Mouse (Mus musculus): Measurements from ENCODE around the gene Khdc4. TPM values are rescaled to one million over a fixed set of nuclear protein-coding genes. Genes with fewer than 3 reads are reported as not detected.
A peak's percentile ranks its signal among the peaks of the same experiment; 100 is the strongest.

The Khdc4 gene
- polyA plus RNA-seq, 1 experiment from 2014 or later: 61.3 TPM

- H3K4me2 ChIP-seq: no peak overlapping the region
- H3K36me3 ChIP-seq: peaks cover 46% of the 10 kb centered on the region
- no peak for ATAC-seq (replicated peaks; ENCODE audit: insufficient number of reproducible peaks, insufficient read depth, low FRiP score, low read depth)
- WGBS: 84% methylated on average over 12 of the region's 12 CpGs
- H3K27ac ChIP-seq: no peak overlapping the region
- no peak overlapping the region for H3K4me3 ChIP-seq
- H3K27me3 ChIP-seq: no peaks in the 10 kb centered on the region
- no peak overlapping the region for H3K9ac ChIP-seq
- H3K4me1 ChIP-seq (replicated peaks): peaks cover 13% of the 10 kb centered on the region
- H3K9me3 ChIP-seq (replicated peaks): no peaks in the 10 kb centered on the region
These were observed 37.0 kb upstream of the Khdc4 start for GRCm38 (mm10) chr3:88648452-88649168.

GRCm38 (mm10) chr3:88649186-88649585 is 36.4 kb upstream of the Khdc4 start:
- no peak overlapping the region for H3K4me2 ChIP-seq
- H3K9ac ChIP-seq: no peak overlapping the region
- 80% methylated on average over 10 of the region's 10 CpGs for WGBS
- H3K4me1 ChIP-seq (replicated peaks): peaks cover 18% of the 10 kb centered on the region
- no peak overlapping the region for H3K4me3 ChIP-seq
- peaks cover 40% of the 10 kb centered on the region for H3K36me3 ChIP-seq
- no peaks in the 10 kb centered on the region for H3K9me3 ChIP-seq (replicated peaks)
- no peak for ATAC-seq (replicated peaks; ENCODE audit: insufficient number of reproducible peaks, insufficient read depth, low FRiP score, low read depth)
- H3K27ac ChIP-seq: no peak overlapping the region
- H3K27me3 ChIP-seq: no peaks in the 10 kb centered on the region

GRCm38 (mm10) chr3:88649967-88650366 is 35.6 kb upstream of the Khdc4 start:
- no peaks in the 10 kb centered on the region for H3K9me3 ChIP-seq (replicated peaks)
- no peak for ATAC-seq (replicated peaks; ENCODE audit: insufficient number of reproducible peaks, insufficient read depth, low FRiP score, low read depth)
- no peak overlapping the region for H3K27ac ChIP-seq
- H3K36me3 ChIP-seq: peaks cover 32% of the 10 kb centered on the region
- H3K4me1 ChIP-seq (replicated peaks): peaks cover 26% of the 10 kb centered on the region
- no peaks in the 10 kb centered on the region for H3K27me3 ChIP-seq
- no peak overlapping the region for H3K4me2 ChIP-seq
- 94% methylated on average over 13 of the region's 13 CpGs for WGBS
- H3K9ac ChIP-seq: no peak overlapping the region
- no peak overlapping the region for H3K4me3 ChIP-seq

- 66% methylated on average over 13 of the region's 13 CpGs for WGBS
- H3K9me3 ChIP-seq (replicated peaks): no peaks in the 10 kb centered on the region
- H3K36me3 ChIP-seq: peaks cover 24% of the 10 kb centered on the region
- H3K4me1 ChIP-seq (replicated peaks): peaks cover 30% of the 10 kb centered on the region
- H3K4me2 ChIP-seq: no peak overlapping the region
- H3K4me3 ChIP-seq: no peak overlapping the region
- H3K27ac ChIP-seq: no peak overlapping the region
- ATAC-seq (replicated peaks; ENCODE audit: insufficient number of reproducible peaks, insufficient read depth, low FRiP score, low read depth): no peak
- H3K9ac ChIP-seq: no peak overlapping the region
- H3K27me3 ChIP-seq: no peaks in the 10 kb centered on the region
These were observed 34.7 kb upstream of the Khdc4 start for GRCm38 (mm10) chr3:88650713-88651504.

GRCm38 (mm10) chr3:88651669-88652618 is 33.7 kb upstream of the Khdc4 start:
- H3K9me3 ChIP-seq (replicated peaks): no peaks in the 10 kb centered on the region
- H3K9ac ChIP-seq: no peak overlapping the region
- H3K36me3 ChIP-seq: peaks cover 14% of the 10 kb centered on the region
- H3K4me2 ChIP-seq: no peak overlapping the region
- 66% methylated on average over 18 of the region's 18 CpGs for WGBS
- ATAC-seq (replicated peaks; ENCODE audit: insufficient number of reproducible peaks, insufficient read depth, low FRiP score, low read depth): no peak
- peaks cover 30% of the 10 kb centered on the region for H3K4me1 ChIP-seq (replicated peaks)
- no peak overlapping the region for H3K4me3 ChIP-seq
- H3K27me3 ChIP-seq: no peaks in the 10 kb centered on the region
- no peak overlapping the region for H3K27ac ChIP-seq

- ATAC-seq (replicated peaks; ENCODE audit: insufficient number of reproducible peaks, insufficient read depth, low FRiP score, low read depth): no peak
- peak within 1 kb of the TSS; percentile 31; the same call in 1 of the 2 replicates for H3K27ac ChIP-seq
- H3K4me2 ChIP-seq: no peak within 1 kb of the TSS
These were observed 32.6 kb upstream of the Khdc4 start, which contains the start of gene Rxfp4 for GRCm38 (mm10) chr3:88652846-88653515. Gene Rxfp4, minus strand, starts transcription at chr3:88653142.

DNA sequence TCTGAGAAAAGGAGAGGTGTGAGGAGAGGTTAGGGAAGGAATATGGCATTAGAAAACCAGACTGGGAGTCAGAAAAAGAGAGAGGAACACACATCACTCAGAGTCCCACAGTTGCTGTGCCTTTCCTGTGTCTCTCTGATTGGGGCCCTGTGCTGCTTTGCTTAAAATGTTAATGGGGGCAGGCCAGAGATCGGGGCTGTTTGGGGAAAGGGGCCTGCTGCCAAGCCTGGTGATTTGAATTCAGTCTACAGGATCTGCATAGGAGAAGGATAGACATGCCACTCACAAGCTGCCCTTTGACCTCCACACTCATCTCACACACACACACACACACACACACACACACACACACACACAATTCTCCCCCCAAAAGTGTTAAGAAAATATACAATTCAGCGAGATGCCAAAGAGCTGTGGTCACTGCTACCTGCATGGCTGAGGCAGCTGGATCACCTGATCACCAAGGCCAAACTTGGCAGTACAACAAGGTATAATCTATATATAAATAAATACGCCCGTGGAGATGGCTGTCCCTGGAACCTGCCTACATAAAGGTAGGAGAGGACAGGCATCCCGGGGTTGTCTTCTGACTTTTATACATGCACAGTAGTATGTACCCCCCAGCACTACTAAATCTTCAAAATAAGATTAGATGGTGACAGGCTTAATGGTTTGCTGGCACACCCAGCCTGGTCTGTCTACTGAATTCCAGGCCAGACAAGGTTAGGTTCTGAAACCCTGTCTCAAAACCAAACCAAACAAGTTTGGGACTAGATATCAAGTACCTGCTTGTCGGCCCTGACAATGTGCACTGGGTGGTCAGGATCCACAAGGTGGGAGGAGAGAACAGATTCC is 31.9 kb upstream of the Khdc4 start:
- no peak overlapping the region for H3K4me3 ChIP-seq
- H3K36me3 ChIP-seq: no peaks in the 10 kb centered on the region
- H3K4me1 ChIP-seq (replicated peaks): peaks cover 30% of the 10 kb centered on the region
- no peak overlapping the region for H3K4me2 ChIP-seq
- ATAC-seq (replicated peaks; ENCODE audit: insufficient number of reproducible peaks, insufficient read depth, low FRiP score, low read depth): no peak
- H3K27me3 ChIP-seq: no peaks in the 10 kb centered on the region
- no peaks in the 10 kb centered on the region for H3K9me3 ChIP-seq (replicated peaks)
- 58% methylated on average over 6 of the region's 6 CpGs for WGBS
- peak overlapping the region; percentile 31; the same call in 1 of the 2 replicates for H3K27ac ChIP-seq
- no peak overlapping the region for H3K9ac ChIP-seq

More at GRCm38 (mm10) chr3:88652846-88653515, 32.6 kb upstream of the Khdc4 start, which contains the start of gene Rxfp4:
- H3K4me1 ChIP-seq (replicated peaks): peaks cover 30% of the 10 kb centered on the region
- H3K9ac ChIP-seq: no peak within 1 kb of the TSS
- H3K36me3 ChIP-seq: peaks cover 3% of the 10 kb centered on the region
- H3K9me3 ChIP-seq (replicated peaks): no peaks in the 10 kb centered on the region
- no peak within 1 kb of the TSS for H3K4me3 ChIP-seq
- 81% methylated on average over 17 of the region's 17 CpGs for WGBS
- H3K27me3 ChIP-seq: no peaks in the 10 kb centered on the region

DNA sequence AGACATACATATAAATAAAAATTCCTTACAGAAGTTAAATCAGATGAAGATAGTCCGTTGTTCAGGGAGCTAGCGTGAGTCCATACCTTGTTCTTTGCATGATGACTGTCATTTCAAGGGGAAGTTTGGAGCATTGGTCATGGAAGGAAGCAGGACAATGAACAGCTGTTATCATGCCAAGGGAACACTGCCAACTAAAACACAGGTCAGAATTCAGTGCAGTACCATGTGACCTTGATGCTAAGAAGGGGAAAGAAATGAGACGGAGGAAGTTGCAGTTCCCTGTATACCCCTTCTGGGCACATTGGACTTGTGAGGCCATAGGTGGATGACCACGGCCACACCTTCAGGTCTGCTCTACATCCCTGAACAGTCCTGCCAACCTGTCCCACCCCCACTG is 31.0 kb upstream of the Khdc4 start:
- peak overlapping the region; percentile 16; the same call in 1 of the 2 replicates for H3K4me2 ChIP-seq
- H3K9ac ChIP-seq: no peak overlapping the region

DNA sequence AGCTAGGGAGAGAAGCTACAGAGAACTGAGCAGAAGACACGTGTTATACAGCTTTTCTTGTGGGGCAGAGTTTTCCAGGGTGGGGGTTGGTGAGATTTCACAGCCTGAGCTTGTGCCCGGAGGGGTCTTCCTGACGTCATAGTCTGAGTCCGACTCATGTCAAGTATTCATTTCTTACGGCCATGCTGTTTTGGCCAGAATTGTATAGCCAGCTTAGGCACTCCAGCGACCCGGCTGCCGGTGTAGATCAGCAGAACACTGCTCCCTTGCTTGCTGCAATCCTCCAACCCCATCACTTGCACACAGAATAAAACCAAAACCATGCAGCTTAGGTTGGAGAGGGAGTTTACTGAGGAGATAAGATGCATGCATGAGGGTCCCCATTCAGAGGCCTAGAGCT is 30.0 kb upstream of the Khdc4 start:
- no peak overlapping the region for H3K4me2 ChIP-seq
- H3K27me3 ChIP-seq: no peaks in the 10 kb centered on the region
- H3K9me3 ChIP-seq (replicated peaks): no peaks in the 10 kb centered on the region
- H3K9ac ChIP-seq: no peak overlapping the region
- no peaks in the 10 kb centered on the region for H3K36me3 ChIP-seq
- no peak overlapping the region for H3K27ac ChIP-seq
- 77% methylated on average over 8 of the region's 8 CpGs for WGBS
- no peak overlapping the region for H3K4me3 ChIP-seq
- ATAC-seq (replicated peaks; ENCODE audit: insufficient number of reproducible peaks, insufficient read depth, low FRiP score, low read depth): no peak
- H3K4me1 ChIP-seq (replicated peaks): peaks cover 34% of the 10 kb centered on the region

More for the DNA sequence above, 31.0 kb upstream of the Khdc4 start:
- WGBS: 45% methylated on average over 4 of the region's 4 CpGs
- Histone ChIP-seq H3K4me3 (no peak overlapping the region), H3K36me3 (no peaks in the 10 kb centered on the region), H3K4me1 (replicated peaks) (peaks cover 31% of the 10 kb centered on the region), H3K27ac (peak overlapping the region; percentile 31), H3K27me3 (no peaks in the 10 kb centered on the region), H3K9me3 (replicated peaks) (no peaks in the 10 kb centered on the region)
- peak; percentile 65 for ATAC-seq (replicated peaks; ENCODE audit: insufficient number of reproducible peaks, insufficient read depth, low FRiP score, low read depth)
